Mouse (Mus musculus): ENCODE measurements around the gene Myo1d. TPM values are rescaled to one million over a fixed set of nuclear protein-coding genes. Genes with fewer than 3 reads are reported as not detected.

Gene Myo1d
- polyA plus RNA-seq, 1 experiment: 10.8 TPM

- no peak overlapping the region for H3ac ChIP-seq (ENCODE audit: control insufficient read depth, insufficient read length, low read depth)
- no peak overlapping the region for H3K4me3 ChIP-seq (ENCODE audit: insufficient read depth, poor library complexity, severe bottlenecking)
Observed at GRCm38 (mm10) chr11:80711336-80711735, 68.5 kb downstream of the Myo1d start.

GRCm38 (mm10) chr11:80700611-80701010, 79.2 kb downstream of the Myo1d start:
- no peaks in the 10 kb centered on the region for H3K79me3 ChIP-seq (ENCODE audit: low read depth)
- no peak overlapping the region for H3ac ChIP-seq (ENCODE audit: control insufficient read depth, insufficient read length, low read depth)
- TF ChIP-seq FOSL1 (IDR thresholded peaks at IDR 0.05; ENCODE audit: insufficient read depth, low read length, poor library complexity, severe bottlenecking) (no peak), CEBPB (IDR thresholded peaks at IDR 0.05; ENCODE audit: low read depth) (no peak), USF1 (IDR thresholded peaks at IDR 0.05; ENCODE audit: low read depth) (no peak), MYOG (IDR thresholded peaks at IDR 0.05; ENCODE audit: control insufficient read depth, extremely low read depth, insufficient read length) (no peak), MAX (IDR thresholded peaks at IDR 0.05) (no peak), MYOD1 (IDR thresholded peaks at IDR 0.05; ENCODE audit: control insufficient read depth, insufficient read length, low read depth) (no peak)
- H3K79me2 ChIP-seq (ENCODE audit: control insufficient read depth, insufficient read depth): no peaks in the 10 kb centered on the region
- no peaks in the 10 kb centered on the region for H3K36me3 ChIP-seq (ENCODE audit: control insufficient read depth, insufficient read depth)
- no peaks in the 10 kb centered on the region for H3K27me3 ChIP-seq (ENCODE audit: control insufficient read depth, insufficient read depth, insufficient read length)
- no peak overlapping the region for H3K4me3 ChIP-seq (ENCODE audit: insufficient read depth, poor library complexity, severe bottlenecking)

More at GRCm38 (mm10) chr11:80711336-80711735, 68.5 kb downstream of the Myo1d start:
- H3K27me3 ChIP-seq (ENCODE audit: control insufficient read depth, insufficient read depth, insufficient read length): no peaks in the 10 kb centered on the region
- TF ChIP-seq MAX (IDR thresholded peaks at IDR 0.05) (no peak), MYOG (IDR thresholded peaks at IDR 0.05; ENCODE audit: control insufficient read depth, extremely low read depth, insufficient read length) (no peak), CTCF (IDR thresholded peaks at IDR 0.05; ENCODE audit: control insufficient read depth, insufficient read depth, insufficient read length) (no peak), FOSL1 (IDR thresholded peaks at IDR 0.05; ENCODE audit: insufficient read depth, low read length, poor library complexity, severe bottlenecking) (no peak), CEBPB (IDR thresholded peaks at IDR 0.05; ENCODE audit: low read depth) (peak; percentile 88), USF1 (IDR thresholded peaks at IDR 0.05; ENCODE audit: low read depth) (no peak), MYOD1 (IDR thresholded peaks at IDR 0.05; ENCODE audit: control insufficient read depth, insufficient read length, low read depth) (peak; percentile 89)
- no peaks in the 10 kb centered on the region for H3K79me2 ChIP-seq (ENCODE audit: control insufficient read depth, insufficient read depth)
- H3K36me3 ChIP-seq (ENCODE audit: control insufficient read depth, insufficient read depth): no peaks in the 10 kb centered on the region
- no peaks in the 10 kb centered on the region for H3K79me3 ChIP-seq (ENCODE audit: low read depth)

DNA sequence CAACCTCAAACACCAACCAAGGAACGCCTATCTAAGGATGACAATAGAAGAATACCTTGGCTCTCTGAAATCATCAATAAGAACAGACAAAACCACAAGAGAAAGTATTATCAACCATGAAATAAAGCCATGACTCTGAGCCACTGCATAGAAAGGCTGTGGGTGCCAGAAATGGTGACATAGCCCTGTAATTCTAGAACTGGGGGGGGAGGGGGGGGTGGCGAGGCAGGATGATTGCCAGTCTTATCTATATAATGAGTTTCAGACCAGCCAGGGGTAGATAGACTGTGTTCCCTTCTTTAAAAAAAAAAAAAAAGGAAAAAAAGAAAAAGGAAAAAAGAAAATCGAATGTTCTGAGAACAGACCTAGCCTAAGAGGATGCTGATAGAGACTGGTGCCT, 81.1 kb downstream of the Myo1d start:
- no peaks in the 10 kb centered on the region for H3K36me3 ChIP-seq (ENCODE audit: control insufficient read depth, insufficient read depth)
- H3ac ChIP-seq (ENCODE audit: control insufficient read depth, insufficient read length, low read depth): no peak overlapping the region
- no peak overlapping the region for H3K4me3 ChIP-seq (ENCODE audit: insufficient read depth, poor library complexity, severe bottlenecking)
- no peaks in the 10 kb centered on the region for H3K79me3 ChIP-seq (ENCODE audit: low read depth)
- no peaks in the 10 kb centered on the region for H3K27me3 ChIP-seq (ENCODE audit: control insufficient read depth, insufficient read depth, insufficient read length)
- TF ChIP-seq USF1 (IDR thresholded peaks at IDR 0.05; ENCODE audit: low read depth): no peak
- no peak for TF ChIP-seq MYOG (IDR thresholded peaks at IDR 0.05; ENCODE audit: control insufficient read depth, extremely low read depth, insufficient read length)
- TF ChIP-seq MYOD1 (IDR thresholded peaks at IDR 0.05; ENCODE audit: control insufficient read depth, insufficient read length, low read depth): no peak
- no peak for TF ChIP-seq FOSL1 (IDR thresholded peaks at IDR 0.05; ENCODE audit: insufficient read depth, low read length, poor library complexity, severe bottlenecking)
- TF ChIP-seq CTCF (IDR thresholded peaks at IDR 0.05; ENCODE audit: control insufficient read depth, insufficient read depth, insufficient read length): no peak
- TF ChIP-seq CEBPB (IDR thresholded peaks at IDR 0.05; ENCODE audit: low read depth): no peak
- no peak for TF ChIP-seq MAX (IDR thresholded peaks at IDR 0.05)
- no peaks in the 10 kb centered on the region for H3K79me2 ChIP-seq (ENCODE audit: control insufficient read depth, insufficient read depth)

DNA sequence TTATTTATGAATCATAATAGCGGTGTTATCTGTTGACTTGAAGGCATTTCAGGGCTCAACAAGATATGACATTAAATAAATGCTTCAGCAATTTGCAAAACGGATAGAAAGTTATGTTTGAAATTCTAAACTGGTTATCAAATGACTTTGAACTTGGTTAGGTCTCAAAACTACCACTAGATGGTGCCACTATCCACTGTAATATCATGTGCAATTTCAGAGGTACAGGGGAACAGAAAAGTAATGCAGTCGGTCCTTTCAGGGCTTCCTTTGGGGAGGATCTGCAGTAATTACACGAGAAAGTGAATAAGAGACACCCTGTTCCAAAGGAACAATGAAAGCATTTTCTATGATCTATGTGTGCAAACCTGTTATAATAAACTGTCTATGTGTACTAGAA, 83.5 kb downstream of the Myo1d start:
- TF ChIP-seq USF1 (IDR thresholded peaks at IDR 0.05; ENCODE audit: low read depth) (no peak), CTCF (IDR thresholded peaks at IDR 0.05; ENCODE audit: control insufficient read depth, insufficient read depth, insufficient read length) (peak; percentile 15)
- Histone ChIP-seq H3ac (ENCODE audit: control insufficient read depth, insufficient read length, low read depth) (no peak overlapping the region), H3K27me3 (ENCODE audit: control insufficient read depth, insufficient read depth, insufficient read length) (no peaks in the 10 kb centered on the region), H3K79me3 (ENCODE audit: low read depth) (no peaks in the 10 kb centered on the region), H3K79me2 (ENCODE audit: control insufficient read depth, insufficient read depth) (no peaks in the 10 kb centered on the region), H3K4me3 (ENCODE audit: insufficient read depth, poor library complexity, severe bottlenecking) (no peak overlapping the region), H3K36me3 (ENCODE audit: control insufficient read depth, insufficient read depth) (no peaks in the 10 kb centered on the region)

GRCm38 (mm10) chr11:80684603-80685002, 95.2 kb downstream of the Myo1d start:
- TF ChIP-seq MYOG (IDR thresholded peaks at IDR 0.05; ENCODE audit: control insufficient read depth, extremely low read depth, insufficient read length): no peak
- TF ChIP-seq CTCF (IDR thresholded peaks at IDR 0.05; ENCODE audit: control insufficient read depth, insufficient read depth, insufficient read length): no peak
- no peak for TF ChIP-seq MAX (IDR thresholded peaks at IDR 0.05)
- TF ChIP-seq MYOD1 (IDR thresholded peaks at IDR 0.05; ENCODE audit: control insufficient read depth, insufficient read length, low read depth): no peak
- TF ChIP-seq USF1 (IDR thresholded peaks at IDR 0.05; ENCODE audit: low read depth): no peak
- no peaks in the 10 kb centered on the region for H3K27me3 ChIP-seq (ENCODE audit: control insufficient read depth, insufficient read depth, insufficient read length)
- H3K4me3 ChIP-seq (ENCODE audit: insufficient read depth, poor library complexity, severe bottlenecking): no peak overlapping the region
- H3K36me3 ChIP-seq (ENCODE audit: control insufficient read depth, insufficient read depth): no peaks in the 10 kb centered on the region
- H3K79me2 ChIP-seq (ENCODE audit: control insufficient read depth, insufficient read depth): no peaks in the 10 kb centered on the region
- H3ac ChIP-seq (ENCODE audit: control insufficient read depth, insufficient read length, low read depth): no peak overlapping the region
- H3K79me3 ChIP-seq (ENCODE audit: low read depth): no peaks in the 10 kb centered on the region

GRCm38 (mm10) chr11:80682745-80683144, 97.1 kb downstream of the Myo1d start:
- no peaks in the 10 kb centered on the region for H3K79me3 ChIP-seq (ENCODE audit: low read depth)
- no peak overlapping the region for H3ac ChIP-seq (ENCODE audit: control insufficient read depth, insufficient read length, low read depth)
- TF ChIP-seq MYOG (IDR thresholded peaks at IDR 0.05; ENCODE audit: control insufficient read depth, extremely low read depth, insufficient read length) (no peak), USF1 (IDR thresholded peaks at IDR 0.05; ENCODE audit: low read depth) (no peak)
- H3K36me3 ChIP-seq (ENCODE audit: control insufficient read depth, insufficient read depth): no peaks in the 10 kb centered on the region
- H3K27me3 ChIP-seq (ENCODE audit: control insufficient read depth, insufficient read depth, insufficient read length): no peaks in the 10 kb centered on the region
- H3K4me3 ChIP-seq (ENCODE audit: insufficient read depth, poor library complexity, severe bottlenecking): no peak overlapping the region
- no peaks in the 10 kb centered on the region for H3K79me2 ChIP-seq (ENCODE audit: control insufficient read depth, insufficient read depth)

Measured in C2C12 (cell line).